In genomic region chr4:139576251-139576880, GRCm38 (mm10) we compare ENCODE assay signal across 8 mouse cellular contexts. TPM values are rescaled to one million over a fixed set of nuclear protein-coding genes. Genes with fewer than 3 reads are reported as not detected.
DNase-seq lines count a peak whose midpoint lies in the region; ATAC-seq and TF ChIP-seq lines count a peak whose summit lies in the region.

No protein-coding gene starts in this region.

- no peaks in the 10 kb centered on the region for H3K36me3 ChIP-seq in heart, postnatal 0 days (replicated peaks; ENCODE audit: control insufficient read depth, insufficient read depth, low read length)
- no peaks in the 10 kb centered on the region for H3K36me3 ChIP-seq in midbrain, embryonic 10.5 days

- 52% methylated on average over 14 of the region's 14 CpGs for WGBS in heart, postnatal 0 days
- WGBS in midbrain, embryonic 10.5 days, result 59% methylated on average over 14 of the region's 14 CpGs

- no peaks in the 10 kb centered on the region for H3K27me3 ChIP-seq in heart, postnatal 0 days (ENCODE audit: control insufficient read depth, insufficient read depth, low read length)
- H3K27me3 ChIP-seq in midbrain, embryonic 10.5 days (ENCODE audit: low read depth, poor library complexity, severe bottlenecking), result peaks cover 43% of the 10 kb centered on the region

- peaks cover 33% of the 10 kb centered on the region for H3K4me1 ChIP-seq in heart, postnatal 0 days (ENCODE audit: control insufficient read depth, insufficient read depth)
- peaks cover 72% of the 10 kb centered on the region for H3K4me1 ChIP-seq in midbrain, embryonic 10.5 days

- no peak for TF ChIP-seq CTCF in heart, postnatal 0 days (IDR thresholded peaks at IDR 0.05; ENCODE audit: low read depth)

- H3K27ac ChIP-seq in heart, postnatal 0 days (ENCODE audit: low read depth), result no peak overlapping the region
- no peak overlapping the region for H3K27ac ChIP-seq in midbrain, embryonic 10.5 days (replicated peaks)

- 0 out of 2 replicates have a peak overlapping the region, but pooled peaks have one; percentile 81 for H3K9ac ChIP-seq in heart, postnatal 0 days (replicated peaks; ENCODE audit: low read depth, low read length)

- peak; percentile 91 for DNase-seq in heart, adult 11 months
- no peak for DNase-seq in heart, adult 9 months (ENCODE audit: low spot score in 2 of 2)
- peak; percentile 28 to 51 for DNase-seq in cerebellum, adult 18-20 months
- DNase-seq in heart, postnatal 0 days (ENCODE audit: low spot score), result no peak
- no peak for DNase-seq in midbrain, embryonic 10.5 days (ENCODE audit: low spot score)
- DNase-seq in urinary bladder, postnatal 25 days (ENCODE audit: low spot score), result no peak
- no peak for DNase-seq in layer of hippocampus, adult 8-10 months (ENCODE audit: low spot score in 2 of 2)

- no peak for TF ChIP-seq EP300 in heart, postnatal 0 days (IDR thresholded peaks at IDR 0.05; ENCODE audit: low read depth)

- no peak for ATAC-seq in heart, postnatal 0 days (ENCODE audit: insufficient read depth, low read depth)
- ATAC-seq in monocyte, adult 5-6 weeks (replicated peaks; ENCODE audit: insufficient number of reproducible peaks, low FRiP score, low TSS enrichment, poor library complexity, severe bottlenecking), result no peak

- H3K9me3 ChIP-seq in heart, postnatal 0 days (replicated peaks; ENCODE audit: control insufficient read depth, low read length), result no peaks in the 10 kb centered on the region
- no peaks in the 10 kb centered on the region for H3K9me3 ChIP-seq in midbrain, embryonic 10.5 days (replicated peaks)

- H3K4me3 ChIP-seq in heart, postnatal 0 days (ENCODE audit: low read depth, low read length), result peak overlapping the region; percentile 73
- peak overlapping the region; percentile 69 for H3K4me3 ChIP-seq in midbrain, embryonic 10.5 days

- peak overlapping the region; percentile 95 for H3K4me2 ChIP-seq in heart, postnatal 0 days (ENCODE audit: low read depth, low read length)

RNA-seq across cellular contexts. Expression of gene Gm21969, which starts 26.6 kb away (rescaled TPM):
- total RNA-seq in heart, postnatal 0 days (2014; rRNA removed; ENCODE audit: low replicate concordance), result not detected in 2 replicates
- polyA plus RNA-seq in heart, postnatal 0 days (2015; fragmentation: Nextera tagmentation; extraction: Ambion mirVana), result not detected in 2 replicates
- polyA plus RNA-seq in midbrain, embryonic 10.5 days (2016; fragmentation: Nextera tagmentation; extraction: Ambion mirVana), result not detected in 2 replicates
- 1.4 TPM in 1 of 3 replicates, not detected in the others for total RNA-seq in monocyte, adult 5-6 weeks (2017)
- total RNA-seq in layer of hippocampus, adult 8-10 months (2022), result not detected

RNA-seq across cellular contexts. Expression of gene Iffo2, which starts 46.0 kb away (rescaled TPM):
- total RNA-seq in heart, postnatal 0 days (2014; rRNA removed; ENCODE audit: low replicate concordance), result 6.4 and 7.7 TPM in 2 replicates
- polyA plus RNA-seq in heart, postnatal 0 days (2015; fragmentation: Nextera tagmentation; extraction: Ambion mirVana), result 2.4 and 2.9 TPM in 2 replicates
- polyA plus RNA-seq in midbrain, embryonic 10.5 days (2016; fragmentation: Nextera tagmentation; extraction: Ambion mirVana), result 3.3 and 3.5 TPM in 2 replicates
- 11.1 to 19.2 TPM (median 11.7 TPM) in 3 replicates for total RNA-seq in monocyte, adult 5-6 weeks (2017)
- total RNA-seq in layer of hippocampus, adult 8-10 months (2022), result 10 to 100 TPM; 16.0 to 18.5 (median 17.7) TPM

RNA-seq across cellular contexts. Expression of gene Aldh4a1, which starts 46.3 kb away (rescaled TPM):
- total RNA-seq in heart, postnatal 0 days (2014; rRNA removed; ENCODE audit: low replicate concordance), result 47.7 and 53.7 TPM in 2 replicates
- polyA plus RNA-seq in heart, postnatal 0 days (2015; fragmentation: Nextera tagmentation; extraction: Ambion mirVana), result 21.7 and 24.9 TPM in 2 replicates
- polyA plus RNA-seq in midbrain, embryonic 10.5 days (2016; fragmentation: Nextera tagmentation; extraction: Ambion mirVana), result 21.3 and 24.2 TPM in 2 replicates
- total RNA-seq in monocyte, adult 5-6 weeks (2017), result 4.5 to 8.5 TPM (median 6.2 TPM) in 3 replicates
- total RNA-seq in layer of hippocampus, adult 8-10 months (2022), result 10 to 100 TPM; 19.3 to 26.5 (median 21.0) TPM

Comparison
In these comparisons a context has a peak if more than half of its experiments do, and no peak if none do; other contexts are left out.
1. DNase-seq: peak in heart, adult 11 months (single experiment) and cerebellum, adult 18-20 months (2 of 2); none in heart, adult 9 months (0 of 2), heart, postnatal 0 days (single experiment), midbrain, embryonic 10.5 days (single experiment), urinary bladder, postnatal 25 days (single experiment) and layer of hippocampus, adult 8-10 months (0 of 2).